Comparison of ENCODE assay signal across 8 mouse cellular contexts in the genomic region with DNA sequence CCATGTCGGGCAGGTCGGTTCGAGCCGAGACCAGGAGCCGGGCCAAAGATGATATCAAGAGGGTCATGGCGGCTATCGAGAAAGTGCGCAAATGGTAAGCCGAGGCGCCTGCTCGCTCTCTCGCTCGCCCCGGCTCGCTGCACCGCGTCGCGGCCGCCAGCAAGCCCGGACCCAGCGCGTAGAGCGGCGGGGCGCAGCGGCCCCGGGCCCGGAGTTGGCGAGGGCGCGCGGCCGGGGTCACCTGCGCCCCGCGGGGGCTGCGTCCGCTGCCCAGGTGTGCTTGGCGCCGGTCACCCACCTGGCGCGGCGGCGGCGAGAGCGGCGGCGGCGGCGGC. TPM values are rescaled to one million over a fixed set of nuclear protein-coding genes. Genes with fewer than 3 reads are reported as not detected.
DNase-seq lines count a peak whose midpoint lies in the region; ATAC-seq and TF ChIP-seq lines count a peak whose summit lies in the region.

No protein-coding gene starts in this region.

- DNase-seq in heart, postnatal 4 days = no peak
- DNase-seq in MEL (ENCODE audit: low read depth, low spot score) = no peak
- DNase-seq in hindbrain, embryonic 11.5 days (ENCODE audit: low spot score) = no peak
- no peak for DNase-seq in midbrain, embryonic 10.5 days (ENCODE audit: low spot score)
- DNase-seq in thymus, postnatal 25 days = no peak
- DNase-seq in adrenal gland, adult 2 months = no peak
- no peak for DNase-seq in cerebellum, adult 11 months

- no peaks in the 10 kb centered on the region for H3K27me3 ChIP-seq in heart, embryonic 14.5 days (ENCODE audit: control insufficient read depth, insufficient read depth, low read length)
- H3K27me3 ChIP-seq in MEL (ENCODE audit: control insufficient read depth in 1 of 2, insufficient read depth in 2 of 2, low read length in 2 of 2) = no peaks in the 10 kb centered on the region; a peak in 2 of 4 replicates
- H3K27me3 ChIP-seq in hindbrain, embryonic 11.5 days (ENCODE audit: control insufficient read depth, insufficient read depth, low read length) = no peaks in the 10 kb centered on the region
- no peaks in the 10 kb centered on the region for H3K27me3 ChIP-seq in midbrain, embryonic 10.5 days (ENCODE audit: low read depth, poor library complexity, severe bottlenecking)

- TF ChIP-seq RAD21 in MEL (IDR thresholded peaks at IDR 0.05; ENCODE audit: low read depth, low read length) = no peak

- TF ChIP-seq CTCF in MEL (IDR thresholded peaks at IDR 0.05 in 2 of 3, conservative IDR thresholded peaks at IDR 0.05 in 1 of 3; ENCODE audit: control insufficient read depth in 1 of 3, insufficient read depth in 1 of 3, low read depth in 2 of 3, low read length in 3 of 3, poor library complexity in 1 of 3, severe bottlenecking in 1 of 3) = no peak

- H3K4me3 ChIP-seq in heart, embryonic 14.5 days (ENCODE audit: control insufficient read depth in 1 of 2, insufficient read depth in 1 of 2, low read depth in 1 of 2, low read length in 2 of 2) = peak overlapping the region; percentile 91 to 99
- peak overlapping the region; percentile 86 to 90 for H3K4me3 ChIP-seq in MEL (ENCODE audit: control insufficient read depth in 1 of 2, insufficient read depth in 1 of 2, low read depth in 2 of 2, low read length in 2 of 2)
- H3K4me3 ChIP-seq in hindbrain, embryonic 11.5 days (ENCODE audit: low read depth, low read length) = peak overlapping the region; percentile 93
- peak overlapping the region; percentile 84 for H3K4me3 ChIP-seq in midbrain, embryonic 10.5 days

- peak overlapping the region; percentile 96 for H3K9ac ChIP-seq in heart, embryonic 14.5 days (ENCODE audit: low read length)
- H3K9ac ChIP-seq in MEL (ENCODE audit: control insufficient read depth, low read depth, low read length, poor library complexity, severe bottlenecking) = peak overlapping the region; percentile 95
- H3K9ac ChIP-seq in hindbrain, embryonic 11.5 days (ENCODE audit: low read depth, low read length) = peak overlapping the region; percentile 99

- H3K9me3 ChIP-seq in heart, embryonic 14.5 days (ENCODE audit: control insufficient read depth, low read length) = no peaks in the 10 kb centered on the region
- H3K9me3 ChIP-seq in MEL (replicated peaks; ENCODE audit: insufficient read depth, low read length) = no peaks in the 10 kb centered on the region
- no peaks in the 10 kb centered on the region for H3K9me3 ChIP-seq in hindbrain, embryonic 11.5 days (ENCODE audit: control insufficient read depth, low read length)
- no peaks in the 10 kb centered on the region for H3K9me3 ChIP-seq in midbrain, embryonic 10.5 days (replicated peaks)

- peak overlapping the region; percentile 92 for H3K4me2 ChIP-seq in heart, embryonic 14.5 days (ENCODE audit: low read length)
- peak overlapping the region; percentile 94 for H3K4me2 ChIP-seq in hindbrain, embryonic 11.5 days (replicated peaks; ENCODE audit: low read depth, low read length)

- H3K79me2 ChIP-seq in MEL (ENCODE audit: control insufficient read depth, insufficient read depth, low read length, poor library complexity) = peaks cover 21% of the 10 kb centered on the region

- no peaks in the 10 kb centered on the region for H3K36me3 ChIP-seq in heart, embryonic 14.5 days (ENCODE audit: control insufficient read depth, insufficient read depth, low read length)
- H3K36me3 ChIP-seq in MEL (ENCODE audit: control insufficient read depth in 1 of 2, insufficient read depth in 2 of 2, low read length in 2 of 2) = no peaks in the 10 kb centered on the region
- H3K36me3 ChIP-seq in hindbrain, embryonic 11.5 days (ENCODE audit: control insufficient read depth, insufficient read depth, low read length) = no peaks in the 10 kb centered on the region
- H3K36me3 ChIP-seq in midbrain, embryonic 10.5 days = peaks cover 24% of the 10 kb centered on the region

- WGBS in heart, embryonic 14.5 days = under 1% methylated on average over 41 of the region's 51 CpGs
- WGBS in hindbrain, embryonic 11.5 days = under 1% methylated on average over 17 of the region's 51 CpGs
- WGBS in midbrain, embryonic 10.5 days = under 1% methylated on average over 51 of the region's 51 CpGs

- peak overlapping the region; percentile 98 to 99 for H3K27ac ChIP-seq in heart, embryonic 14.5 days (replicated peaks in 1 of 2; ENCODE audit: control insufficient read depth in 1 of 2, insufficient read depth in 1 of 2, low read depth in 2 of 2, low read length in 2 of 2)
- H3K27ac ChIP-seq in MEL (ENCODE audit: control insufficient read depth, low read depth, low read length) = peak overlapping the region; percentile 84
- peak overlapping the region; percentile 99 for H3K27ac ChIP-seq in hindbrain, embryonic 11.5 days (ENCODE audit: low read depth, low read length)
- peak overlapping the region; percentile 98 for H3K27ac ChIP-seq in midbrain, embryonic 10.5 days (replicated peaks)

- peaks cover 18 to 28% of the 10 kb centered on the region in 2 experiments for H3K4me1 ChIP-seq in heart, embryonic 14.5 days (ENCODE audit: control insufficient read depth in 2 of 2, insufficient read depth in 2 of 2, low read length in 2 of 2)
- no peaks in the 10 kb centered on the region for H3K4me1 ChIP-seq in MEL (ENCODE audit: control insufficient read depth in 1 of 2, insufficient read depth in 2 of 2, low read length in 2 of 2)
- 0 out of 2 replicates have a peak, but pooled peaks cover 5% of the 10 kb centered on the region for H3K4me1 ChIP-seq in hindbrain, embryonic 11.5 days (replicated peaks; ENCODE audit: control insufficient read depth, insufficient read depth, low read length)
- H3K4me1 ChIP-seq in midbrain, embryonic 10.5 days = peaks cover 41% of the 10 kb centered on the region

- TF ChIP-seq POLR2A in MEL (IDR thresholded peaks at IDR 0.05; ENCODE audit: control insufficient read depth in 1 of 2, insufficient read depth in 1 of 2, low read depth in 1 of 2, low read length in 2 of 2, poor library complexity in 1 of 2) = no peak

- no peak for TF ChIP-seq EP300 in MEL (IDR thresholded peaks at IDR 0.05; ENCODE audit: low read depth in 1 of 2, low read length in 2 of 2)

- ATAC-seq in heart, embryonic 14.5 days (ENCODE audit: insufficient number of reproducible peaks, insufficient read depth, low FRiP score, low read depth) = peak; percentile 17; the same call in 1 of the 2 replicates
- ATAC-seq in hindbrain, embryonic 11.5 days (ENCODE audit: low FRiP score) = peak; percentile 45

TF ChIP-seq in MEL, 35 proteins besides CTCF, POLR2A, EP300 and RAD21:
- TF ChIP-seq POLR2AphosphoS2 (IDR thresholded peaks at IDR 0.05; ENCODE audit: low read length) = no peak
- TF ChIP-seq NELFE (IDR thresholded peaks at IDR 0.05; ENCODE audit: low read depth, low read length) = no peak; the same call in none of the 2 replicates
- TF ChIP-seq ELF1 (IDR thresholded peaks at IDR 0.05; ENCODE audit: low read depth, low read length) = no peak
- no peak for TF ChIP-seq CHD1 (IDR thresholded peaks at IDR 0.05; ENCODE audit: low read depth, low read length)
- no peak for TF ChIP-seq MAFK (IDR thresholded peaks at IDR 0.05; ENCODE audit: borderline replicate concordance, low read depth, low read length)
- no peak for TF ChIP-seq MAZ (IDR thresholded peaks at IDR 0.05; ENCODE audit: low read depth, low read length)
- no peak for TF ChIP-seq MYB (IDR thresholded peaks at IDR 0.05; ENCODE audit: low read depth, low read length)
- TF ChIP-seq JUND (IDR thresholded peaks at IDR 0.05; ENCODE audit: low read depth, low read length) = no peak
- no peak for TF ChIP-seq ZNF384 (IDR thresholded peaks at IDR 0.05; ENCODE audit: low read depth, low read length)
- TF ChIP-seq TBP (IDR thresholded peaks at IDR 0.05; ENCODE audit: low read depth, low read length) = no peak
- TF ChIP-seq NRF1 (IDR thresholded peaks at IDR 0.05; ENCODE audit: insufficient read depth, low read depth, low read length, poor library complexity, severe bottlenecking) = no peak
- TF ChIP-seq MEF2A (IDR thresholded peaks at IDR 0.05; ENCODE audit: extremely low read depth, insufficient replicate concordance, low read depth, low read length, poor library complexity, severe bottlenecking) = no peak
- TF ChIP-seq SIN3A (IDR thresholded peaks at IDR 0.05; ENCODE audit: low read length) = no peak
- TF ChIP-seq ETS1 (IDR thresholded peaks at IDR 0.05; ENCODE audit: low read depth, low read length) = no peak
- no peak for TF ChIP-seq RCOR1 (IDR thresholded peaks at IDR 0.05; ENCODE audit: low read depth, low read length)
- no peak for TF ChIP-seq GABPA (IDR thresholded peaks at IDR 0.05; ENCODE audit: low read depth, low read length)
- no peak for TF ChIP-seq ZKSCAN1 (IDR thresholded peaks at IDR 0.05; ENCODE audit: low read depth, low read length)
- no peak for TF ChIP-seq USF1 (IDR thresholded peaks at IDR 0.05; ENCODE audit: low read depth, low read length)

RNA-seq across cellular contexts. Expression of a gene that starts 1.0 kb away (rescaled TPM):
- polyA plus RNA-seq in heart, embryonic 14.5 days (2014; fragmentation: Nextera tagmentation; extraction: Ambion mirVana) = 12.1 and 12.8 TPM in 2 replicates
- total RNA-seq in heart, postnatal 4 days (2021) = 10 to 100 TPM; 14.1 to 14.8 TPM
- 3.1 and 3.5 TPM in 2 replicates for total RNA-seq in MEL (2012; rRNA removed)
- 10 to 100 TPM in 1 of 2 experiments, not detected in 1; 11.0 TPM for polyA plus RNA-seq in MEL (2012; ENCODE audit: insufficient read depth in 1 of 2, insufficient read length in 2 of 2, low read depth in 1 of 2, low replicate concordance in 2 of 2, missing spikeins in 1 of 2)
- polyA plus RNA-seq in hindbrain, embryonic 11.5 days (2014; fragmentation: Nextera tagmentation; extraction: Ambion mirVana) = 56.8 and 63.7 TPM in 2 replicates
- polyA plus RNA-seq in midbrain, embryonic 10.5 days (2016; fragmentation: Nextera tagmentation; extraction: Ambion mirVana) = 35.3 and 44.6 TPM in 2 replicates
- total RNA-seq in adrenal gland, adult 2 months (2021) = 10 to 100 TPM in 1 of 2 experiments, 1 to 10 TPM in 1; 6.1 to 11.2 TPM
- polyA plus RNA-seq in adrenal gland, adult 2 months (2012; rRNA removed) = 5.2 and 6.1 TPM in 2 replicates

RNA-seq across cellular contexts. Expression of a gene that starts 50.0 kb away (rescaled TPM):
- polyA plus RNA-seq in heart, embryonic 14.5 days (2014; fragmentation: Nextera tagmentation; extraction: Ambion mirVana) = 12.6 and 13.6 TPM in 2 replicates
- 10 to 100 TPM; 19.2 to 21.0 TPM for total RNA-seq in heart, postnatal 4 days (2021)
- 5.2 and 5.7 TPM in 2 replicates for total RNA-seq in MEL (2012; rRNA removed)
- polyA plus RNA-seq in MEL (2012; ENCODE audit: insufficient read depth in 1 of 2, insufficient read length in 2 of 2, low read depth in 1 of 2, low replicate concordance in 2 of 2, missing spikeins in 1 of 2) = 10 to 100 TPM in 1 of 2 experiments, not detected in 1; 21.9 TPM
- 16.8 and 18.2 TPM in 2 replicates for polyA plus RNA-seq in hindbrain, embryonic 11.5 days (2014; fragmentation: Nextera tagmentation; extraction: Ambion mirVana)
- 16.0 and 16.7 TPM in 2 replicates for polyA plus RNA-seq in midbrain, embryonic 10.5 days (2016; fragmentation: Nextera tagmentation; extraction: Ambion mirVana)
- total RNA-seq in adrenal gland, adult 2 months (2021) = 10 to 100 TPM; 15.2 to 27.4 TPM
- polyA plus RNA-seq in adrenal gland, adult 2 months (2012; rRNA removed) = 45.5 TPM in 2 replicates
